9 mouse cellular contexts compared by ENCODE assay signal in genomic region chr17:26201998-26202397, GRCm38 (mm10). TPM values are rescaled to one million over a fixed set of nuclear protein-coding genes. Genes with fewer than 3 reads are reported as not detected.
DNase-seq lines count a peak whose midpoint lies in the region; ATAC-seq and TF ChIP-seq lines count a peak whose summit lies in the region.
"Had no signal": no experiment of that assay in that cellular context is flagged by ENCODE, and none has a peak within 500 bp of the region (broad histone marks: within the 10 kb centered on the region; RNA-seq: fewer than 3 reads in every experiment).

No protein-coding gene starts in this region.

- ATAC-seq in stomach, embryonic 15.5 days (ENCODE audit: insufficient read depth, low FRiP score, low read depth), result no peak
- no peak for ATAC-seq in stomach, postnatal 0 days (ENCODE audit: low FRiP score, low TSS enrichment)
- ATAC-seq in erythroblast, adult 5-6 weeks (replicated peaks; ENCODE audit: low FRiP score, poor library complexity, severe bottlenecking), result no peak

- H3K27ac ChIP-seq in stomach, embryonic 15.5 days, result no peak overlapping the region
- H3K27ac ChIP-seq in stomach, postnatal 0 days (replicated peaks), result no peak overlapping the region; the same call in 1 of the 2 replicates

- H3K4me2 ChIP-seq in stomach, embryonic 15.5 days, result peak overlapping the region; percentile 98
- H3K4me2 ChIP-seq in stomach, postnatal 0 days (replicated peaks; ENCODE audit: low read depth), result no peak overlapping the region

- TF ChIP-seq CTCF in stomach, postnatal 0 days (IDR thresholded peaks at IDR 0.05; ENCODE audit: low read depth), result no peak

- no peaks in the 10 kb centered on the region for H3K9me3 ChIP-seq in stomach, embryonic 15.5 days
- H3K9me3 ChIP-seq in stomach, postnatal 0 days (ENCODE audit: control insufficient read depth, low read length), result no peaks in the 10 kb centered on the region

- H3K4me1 ChIP-seq in stomach, embryonic 15.5 days, result peaks cover 21% of the 10 kb centered on the region
- no peaks in the 10 kb centered on the region for H3K4me1 ChIP-seq in stomach, postnatal 0 days (replicated peaks; ENCODE audit: control insufficient read depth, insufficient read depth)

- 0 out of 2 replicates have a peak overlapping the region, but pooled peaks have one; percentile 58 for H3K4me3 ChIP-seq in stomach, embryonic 15.5 days (replicated peaks)
- H3K4me3 ChIP-seq in stomach, postnatal 0 days (ENCODE audit: low read depth, low read length), result no peak overlapping the region

- no peak overlapping the region for H3K9ac ChIP-seq in stomach, embryonic 15.5 days
- no peak overlapping the region for H3K9ac ChIP-seq in stomach, postnatal 0 days (ENCODE audit: low read length)

- DNase-seq in adrenal gland, adult 2 months, result peak; percentile 73
- DNase-seq in adrenal gland, postnatal 4 days (ENCODE audit: low spot score in 2 of 2), result no peak
- peak; percentile 40 for DNase-seq in kidney, adult 11 months
- DNase-seq in kidney, postnatal 10 days, result no peak
- DNase-seq in stomach, postnatal 0 days (ENCODE audit: low spot score), result no peak
- DNase-seq in thymus, adult 18-20 months, result no peak

- no peak for TF ChIP-seq EP300 in stomach, postnatal 0 days (optimal IDR thresholded peaks at IDR 0.05)

- H3K27me3 ChIP-seq in stomach, embryonic 15.5 days (replicated peaks), result peaks cover 54% of the 10 kb centered on the region
- no peaks in the 10 kb centered on the region; the same call in 1 of the 2 replicates for H3K27me3 ChIP-seq in stomach, postnatal 0 days (ENCODE audit: control insufficient read depth, insufficient read depth, low read length)

- 0 out of 2 replicates have a peak, but pooled peaks cover 8% of the 10 kb centered on the region for H3K36me3 ChIP-seq in stomach, embryonic 15.5 days
- H3K36me3 ChIP-seq in stomach, postnatal 0 days (ENCODE audit: control insufficient read depth, insufficient read depth, low read length), result no peaks in the 10 kb centered on the region

RNA-seq across cellular contexts. Expression of gene Rgs11, which starts 0.8 kb away (rescaled TPM):
- 10 to 100 TPM; 31.9 to 37.2 TPM for total RNA-seq in adrenal gland, adult 2 months (2021)
- 147 and 149 TPM in 2 replicates for polyA plus RNA-seq in adrenal gland, adult 2 months (2012; rRNA removed)
- 10 to 100 TPM; 40.7 to 47.8 TPM for total RNA-seq in adrenal gland, postnatal 4 days (2021)
- polyA plus RNA-seq in stomach, embryonic 15.5 days (2015; fragmentation: Nextera tagmentation; extraction: Ambion mirVana), result 27.2 and 32.1 TPM in 2 replicates
- polyA plus RNA-seq in stomach, postnatal 0 days (2015; fragmentation: Nextera tagmentation; extraction: Ambion mirVana), result 24.4 and 27.5 TPM in 2 replicates
- total RNA-seq in erythroblast, adult 5-6 weeks (2015; ENCODE audit: low replicate concordance), result not detected in 2 replicates
- 1.7 TPM in 1 of 2 replicates, not detected in the other for total RNA-seq in erythroblast, adult 5-6 weeks (2017; ENCODE audit: low replicate concordance)

RNA-seq across cellular contexts. Expression of gene Pdia2, which starts 3.1 kb away (rescaled TPM):
- total RNA-seq in adrenal gland, adult 2 months (2021), result 1 to 10 TPM in 1 of 2 experiments, under 1 TPM in 1; 0.63 to 1.3 TPM
- polyA plus RNA-seq in adrenal gland, adult 2 months (2012; rRNA removed), result 0.44 and 0.56 TPM in 2 replicates
- total RNA-seq in adrenal gland, postnatal 4 days (2021), result 10 to 100 TPM in 1 of 2 experiments, 1 to 10 TPM in 1; 2.5 to 43.9 TPM
- 121 and 146 TPM in 2 replicates for polyA plus RNA-seq in stomach, embryonic 15.5 days (2015; fragmentation: Nextera tagmentation; extraction: Ambion mirVana)
- polyA plus RNA-seq in stomach, postnatal 0 days (2015; fragmentation: Nextera tagmentation; extraction: Ambion mirVana), result 172 and 176 TPM in 2 replicates
- 6.5 TPM in 1 of 2 replicates, not detected in the other for total RNA-seq in erythroblast, adult 5-6 weeks (2015; ENCODE audit: low replicate concordance)
- total RNA-seq in erythroblast, adult 5-6 weeks (2017; ENCODE audit: low replicate concordance), result 0.56 and 5.1 TPM in 2 replicates
- total RNA-seq: heart, adult 8-10 months had no signal

RNA-seq across cellular contexts. Expression of gene Arhgdig, which starts 5.6 kb away (rescaled TPM):
- 10 to 100 TPM; 11.4 to 16.3 TPM for total RNA-seq in adrenal gland, adult 2 months (2021)
- polyA plus RNA-seq in adrenal gland, adult 2 months (2012; rRNA removed), result 9.8 and 13.7 TPM in 2 replicates
- 10 to 100 TPM; 14.8 to 31.9 TPM for total RNA-seq in adrenal gland, postnatal 4 days (2021)
- polyA plus RNA-seq in stomach, embryonic 15.5 days (2015; fragmentation: Nextera tagmentation; extraction: Ambion mirVana), result 118 and 143 TPM in 2 replicates
- polyA plus RNA-seq in stomach, postnatal 0 days (2015; fragmentation: Nextera tagmentation; extraction: Ambion mirVana), result 133 and 139 TPM in 2 replicates
- not detected in 2 replicates for total RNA-seq in erythroblast, adult 5-6 weeks (2015; ENCODE audit: low replicate concordance)
- not detected in 2 replicates for total RNA-seq in erythroblast, adult 5-6 weeks (2017; ENCODE audit: low replicate concordance)

RNA-seq across cellular contexts. Expression of gene Fam234a, which starts 42.0 kb away (rescaled TPM):
- 100 to 1,000 TPM; 110 to 137 TPM for total RNA-seq in adrenal gland, adult 2 months (2021)
- 103 and 112 TPM in 2 replicates for polyA plus RNA-seq in adrenal gland, adult 2 months (2012; rRNA removed)
- total RNA-seq in adrenal gland, postnatal 4 days (2021), result 10 to 100 TPM; 90.2 to 99.6 TPM
- 73.6 and 75.6 TPM in 2 replicates for polyA plus RNA-seq in stomach, embryonic 15.5 days (2015; fragmentation: Nextera tagmentation; extraction: Ambion mirVana)
- 98.0 and 99.1 TPM in 2 replicates for polyA plus RNA-seq in stomach, postnatal 0 days (2015; fragmentation: Nextera tagmentation; extraction: Ambion mirVana)
- total RNA-seq in erythroblast, adult 5-6 weeks (2015; ENCODE audit: low replicate concordance), result 2.3 and 4.2 TPM in 2 replicates
- total RNA-seq in erythroblast, adult 5-6 weeks (2017; ENCODE audit: low replicate concordance), result 2.4 and 4.8 TPM in 2 replicates

RNA-seq across cellular contexts. Expression of gene Luc7l, which starts 50.7 kb away (rescaled TPM):
- 10 to 100 TPM; 44.3 to 58.6 TPM for total RNA-seq in adrenal gland, adult 2 months (2021)
- 26.4 and 30.5 TPM in 2 replicates for polyA plus RNA-seq in adrenal gland, adult 2 months (2012; rRNA removed)
- 10 to 100 TPM; 80.8 to 85.2 TPM for total RNA-seq in adrenal gland, postnatal 4 days (2021)
- 91.1 and 97.0 TPM in 2 replicates for polyA plus RNA-seq in stomach, embryonic 15.5 days (2015; fragmentation: Nextera tagmentation; extraction: Ambion mirVana)
- polyA plus RNA-seq in stomach, postnatal 0 days (2015; fragmentation: Nextera tagmentation; extraction: Ambion mirVana), result 42.9 and 46.2 TPM in 2 replicates
- 11.7 and 16.3 TPM in 2 replicates for total RNA-seq in erythroblast, adult 5-6 weeks (2015; ENCODE audit: low replicate concordance)
- 18.1 and 27.2 TPM in 2 replicates for total RNA-seq in erythroblast, adult 5-6 weeks (2017; ENCODE audit: low replicate concordance)

Comparison
In these comparisons a context has a peak if more than half of its experiments do, and no peak if none do; other contexts are left out.
1. DNase-seq: peak in adrenal gland, adult 2 months (single experiment) and kidney, adult 11 months (single experiment); none in adrenal gland, postnatal 4 days (0 of 2), kidney, postnatal 10 days (single experiment), stomach, postnatal 0 days (single experiment) and thymus, adult 18-20 months (0 of 2).
2. RNA of gene Rgs11, which starts 0.8 kb away (total RNA-seq): 40.7 to 47.8 TPM in adrenal gland, postnatal 4 days and 31.9 to 37.2 TPM in adrenal gland, adult 2 months; 1.7 TPM in erythroblast, adult 5-6 weeks; every median in the first group is over 10 times any median in the second.
3. RNA of gene Arhgdig, which starts 5.6 kb away (total RNA-seq): 14.8 to 31.9 TPM in adrenal gland, postnatal 4 days and 11.4 to 16.3 TPM in adrenal gland, adult 2 months; not detected in erythroblast, adult 5-6 weeks; every median in the first group is over 4 times any median in the second.